Mouse (Mus musculus): ENCODE measurements around the gene Uhrf1bp1l.

- no peak for TF ChIP-seq CTCF (IDR thresholded peaks at IDR 0.05)
- TF ChIP-seq EP300 (IDR thresholded peaks at IDR 0.05) = no peak
Measured at GRCm38 (mm10) chr10:89746581-89746980, 1.8 kb downstream of the Uhrf1bp1l start.
